Mouse (Mus musculus) liver, embryonic 14.5 days (tissue): ENCODE data around the gene P3h2. TPM values are rescaled to one million over a fixed set of nuclear protein-coding genes. Genes with fewer than 3 reads are reported as not detected.

Experiments
- ATAC-seq: fragments of 200-750 bp; cut with Nextera tagmentation; 2 replicates; pipeline ENCODE4 v1.8.0; 2017; ENCODE audit warnings: moderate number of reproducible peaks, mild to moderate bottlenecking, moderate library complexity; ENCODE audit not compliant: insufficient read depth
- DNase-seq, 3 experiments: peaks; one replicate each; pipeline ENCODE4 v3.0.0-alpha.2; 2012 to 2013; ENCODE audit warnings: low read depth in 3 of 3, low spot score in 3 of 3
- H3K27ac ChIP-seq: fragments of 300-500 bp; sonication (generic); 2 replicates; pipeline ENCODE4 v1.5.1; 2014; ENCODE audit warnings: moderate library complexity, mild to moderate bottlenecking, control low read depth, inconsistent platforms
- H3K27me3 ChIP-seq: fragments of 300-500 bp; sonication (generic); 2 replicates; pipeline ENCODE4 v1.6.1; 2014; ENCODE audit warnings: mild to moderate bottlenecking, low read length, moderate library complexity; ENCODE audit not compliant: control insufficient read depth, insufficient read depth
- H3K36me3 ChIP-seq: fragments of 300-500 bp; sonication (generic); replicated peaks from 2 replicates; pipeline ENCODE4 v1.6.1; 2014; ENCODE audit warnings: low read depth; ENCODE audit not compliant: control insufficient read depth, insufficient read depth
- H3K4me1 ChIP-seq, 2 experiments: fragments of 200-500 bp in 1 of 2; fragments of 300-500 bp in 1 of 2; sonication (generic) in 1 of 2; replicated peaks; 2 replicates each; pipeline ENCODE4 v1.6.1; 2012 to 2014; ENCODE audit warnings: antibody characterized with exemption in 1 of 2, inconsistent platforms in 1 of 2, low read length in 1 of 2; ENCODE audit not compliant: control insufficient read depth in 2 of 2, insufficient read depth in 2 of 2
- H3K4me2 ChIP-seq: fragments of 300-500 bp; sonication (generic); 2 replicates; pipeline ENCODE4 v1.6.1; 2014; ENCODE audit warnings: low read depth, mild to moderate bottlenecking, control low read depth, moderate library complexity
- H3K4me3 ChIP-seq, 2 experiments: fragments of 200-500 bp in 1 of 2; fragments of 300-500 bp in 1 of 2; sonication (generic) in 1 of 2; 2 replicates each; pipeline ENCODE4 v1.5.1; 2012 to 2014; ENCODE audit warnings: low read depth in 2 of 2, low read length in 2 of 2, mild to moderate bottlenecking in 2 of 2, control low read depth in 1 of 2, inconsistent platforms in 1 of 2, moderate library complexity in 1 of 2; ENCODE audit not compliant: insufficient read depth in 1 of 2
- H3K9ac ChIP-seq: fragments of 300-500 bp; sonication (generic); replicated peaks from 2 replicates; pipeline ENCODE4 v1.6.1; 2014; ENCODE audit warnings: mild to moderate bottlenecking, control low read depth, moderate library complexity
- H3K9me3 ChIP-seq: fragments of 300-500 bp; sonication (generic); 2 replicates; pipeline ENCODE4 v1.6.1; 2016; ENCODE audit warnings: low read length, mixed read lengths; ENCODE audit not compliant: control insufficient read depth
- CTCF ChIP-seq: IDR thresholded peaks from 2 replicates; pipeline ENCODE4 v1.5.1; 2016; ENCODE audit warnings: antibody characterized with exemption, low read depth, control low read depth
- EP300 ChIP-seq: IDR thresholded peaks from 2 replicates; pipeline ENCODE4 v1.6.1; 2016; ENCODE audit warnings: antibody characterized with exemption, low read depth
- WGBS: fragments of 180-500 bp; shearing (Covaris S2); extraction: QIAGEN DNeasy Blood & Tissue Kit; methylation state at CpG from one replicate; pipeline ENCODE4 v1.1.7; 2014; ENCODE audit not compliant: insufficient replicate concordance; 5-methylcytosine and 5-hydroxymethylcytosine counted together
- polyA plus RNA-seq, 2 experiments: library from polyadenylated mRNA; depleted of rRNA in 1 of 2; stranded (reverse) in 1 of 2; unstranded in 1 of 2; fragments of >200 nt; fragmentation: Nextera tagmentation in 1 of 2; extraction: Ambion mirVana in 1 of 2; gene quantifications; 2 replicates each; pipeline versions ENCODE4 v1.2.1 to v1.2.3; 2012 to 2014

Gene P3h2
- polyA plus RNA-seq, 2 experiments, result 0.86 to 0.89 TPM

GRCm38 (mm10) chr16:26041021-26041928 lies 64.3 kb downstream of the P3h2 start:
- Histone ChIP-seq H3K4me3 (no peak overlapping the region), H3K36me3 (no peaks in the 10 kb centered on the region), H3K27me3 (no peaks in the 10 kb centered on the region), H3K9ac (no peak overlapping the region), H3K4me2 (peak overlapping the region; percentile 4; the same call in 1 of the 2 replicates), H3K4me1 (peaks cover 0 to 7% of the 10 kb centered on the region in 2 experiments; a peak in 2 of 4 replicates), H3K27ac (no peak overlapping the region), H3K9me3 (no peaks in the 10 kb centered on the region)
- WGBS, result 14% methylated on average over 12 of the region's 12 CpGs
- TF ChIP-seq CTCF (no peak), EP300 (no peak)
- DNase-seq (peak in 1 of 3 experiments; percentile 4), ATAC-seq (peak; percentile 75)

GRCm38 (mm10) chr16:26039320-26039719 lies 66.3 kb downstream of the P3h2 start:
- WGBS, result 61% methylated on average over 3 of the region's 3 CpGs
- Histone ChIP-seq H3K4me2 (no peak overlapping the region), H3K27ac (no peak overlapping the region), H3K36me3 (no peaks in the 10 kb centered on the region), H3K9me3 (no peaks in the 10 kb centered on the region), H3K4me1 (peaks cover 0 to 5% of the 10 kb centered on the region in 2 experiments; a peak in 2 of 4 replicates), H3K4me3 (no peak overlapping the region), H3K9ac (no peak overlapping the region), H3K27me3 (no peaks in the 10 kb centered on the region)
- TF ChIP-seq CTCF, result no peak
- no peak for TF ChIP-seq EP300
- no peak for ATAC-seq
- DNase-seq, result no peak

- ATAC-seq, result no peak
- WGBS, result 62% methylated on average over 3 of the region's 3 CpGs
- Histone ChIP-seq H3K27ac (no peak overlapping the region), H3K9ac (no peak overlapping the region), H3K4me2 (no peak overlapping the region), H3K4me3 (no peak overlapping the region), H3K9me3 (no peaks in the 10 kb centered on the region), H3K36me3 (no peaks in the 10 kb centered on the region), H3K27me3 (no peaks in the 10 kb centered on the region), H3K4me1 (no peaks in the 10 kb centered on the region)
- DNase-seq, result no peak
- TF ChIP-seq EP300 (no peak), CTCF (no peak)
Measured at GRCm38 (mm10) chr16:26035525-26035924, 70.1 kb downstream of the P3h2 start.

GRCm38 (mm10) chr16:26035079-26035478 lies 70.5 kb downstream of the P3h2 start:
- ATAC-seq, result no peak
- no peaks in the 10 kb centered on the region for H3K9me3 ChIP-seq
- H3K4me1 ChIP-seq, result no peaks in the 10 kb centered on the region
- H3K36me3 ChIP-seq, result no peaks in the 10 kb centered on the region
- no peak for TF ChIP-seq EP300
- no peak for TF ChIP-seq CTCF
- no peak overlapping the region for H3K27ac ChIP-seq
- no peak overlapping the region for H3K4me3 ChIP-seq
- DNase-seq, result no peak
- no peak overlapping the region for H3K9ac ChIP-seq
- no peaks in the 10 kb centered on the region for H3K27me3 ChIP-seq
- WGBS, result 53% methylated on average over 5 of the region's 5 CpGs
- no peak overlapping the region for H3K4me2 ChIP-seq

GRCm38 (mm10) chr16:26029424-26030012 lies 76.1 kb downstream of the P3h2 start:
- TF ChIP-seq CTCF, result no peak
- no peak for TF ChIP-seq EP300
- ATAC-seq, result no peak

More at GRCm38 (mm10) chr16:26029424-26030012, 76.1 kb downstream of the P3h2 start:
- Histone ChIP-seq H3K4me2 (no peak overlapping the region), H3K4me1 (no peaks in the 10 kb centered on the region), H3K4me3 (no peak overlapping the region), H3K9me3 (no peaks in the 10 kb centered on the region), H3K36me3 (no peaks in the 10 kb centered on the region), H3K27me3 (no peaks in the 10 kb centered on the region), H3K27ac (no peak overlapping the region), H3K9ac (no peak overlapping the region)
- 48% methylated on average over 2 of the region's 2 CpGs for WGBS
- no peak for DNase-seq
